Mouse (Mus musculus): ENCODE results near the gene Atf4.
A peak's percentile ranks its signal among the peaks of the same experiment; 100 is the strongest.

Atf4 gene

DNA sequence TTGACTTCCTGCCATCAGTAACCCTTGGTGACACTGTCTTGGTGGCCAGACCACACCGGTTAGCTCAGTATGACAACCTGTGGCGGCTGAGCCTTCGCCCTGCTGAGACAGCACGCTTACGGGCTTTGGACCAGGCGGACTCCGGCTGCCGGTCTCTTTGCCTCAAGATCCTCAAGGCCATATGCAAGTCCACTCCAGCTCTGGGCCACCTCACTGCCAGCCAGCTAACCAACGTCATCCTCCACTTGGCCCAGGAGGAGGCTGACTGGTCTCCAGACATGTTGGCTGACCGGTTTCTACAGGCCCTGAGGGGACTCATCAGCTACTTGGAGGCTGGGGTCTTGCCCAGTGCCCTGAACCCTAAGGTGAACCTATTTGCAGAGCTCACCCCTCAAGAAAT is 5.3 kb upstream of the Atf4 start:
- DNase-seq (ENCODE audit: low spot score), result no peak

DNA sequence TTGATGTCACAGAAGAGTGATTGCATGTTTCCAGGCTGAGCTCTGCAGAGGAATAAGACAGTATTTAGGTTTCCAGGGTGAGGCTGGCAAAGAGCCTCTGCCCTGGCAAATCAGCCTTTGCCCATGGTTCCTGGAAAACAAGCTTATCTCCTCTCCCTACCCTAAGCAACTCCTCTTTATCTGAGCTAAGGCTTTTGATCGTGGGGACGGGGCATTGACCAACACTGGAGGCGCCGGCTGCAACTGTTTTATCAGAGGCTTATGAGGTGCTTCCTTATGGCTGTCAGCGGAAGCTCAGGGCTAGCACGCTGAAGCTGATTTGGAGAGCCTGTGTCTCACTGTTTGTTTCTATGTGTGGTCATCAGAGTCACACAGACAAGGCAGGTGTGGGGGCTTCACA is 4.4 kb upstream of the Atf4 start:
- DNase-seq (ENCODE audit: low spot score), result no peak

DNA sequence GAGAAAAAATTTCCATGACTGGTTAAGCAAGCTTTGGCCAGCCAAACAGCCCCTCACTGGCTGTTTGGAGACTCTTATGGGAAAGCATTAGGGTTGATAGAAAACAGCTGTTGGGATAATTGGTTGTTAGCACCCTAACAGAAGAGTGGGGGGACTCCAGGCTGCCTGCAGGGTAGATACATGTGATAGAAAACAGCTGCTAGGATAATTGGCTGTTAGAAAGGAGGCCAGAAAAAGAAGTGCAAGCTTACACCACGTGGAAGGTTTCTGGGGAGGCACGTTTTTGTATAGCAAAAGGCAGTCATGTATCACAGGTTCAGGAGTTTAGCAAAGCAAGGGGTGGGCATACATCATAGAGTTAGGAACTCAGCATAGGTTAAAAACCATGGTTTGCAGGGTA is 1.5 kb upstream of the Atf4 start:
- DNase-seq (ENCODE audit: low spot score), result peak; percentile 63

DNA sequence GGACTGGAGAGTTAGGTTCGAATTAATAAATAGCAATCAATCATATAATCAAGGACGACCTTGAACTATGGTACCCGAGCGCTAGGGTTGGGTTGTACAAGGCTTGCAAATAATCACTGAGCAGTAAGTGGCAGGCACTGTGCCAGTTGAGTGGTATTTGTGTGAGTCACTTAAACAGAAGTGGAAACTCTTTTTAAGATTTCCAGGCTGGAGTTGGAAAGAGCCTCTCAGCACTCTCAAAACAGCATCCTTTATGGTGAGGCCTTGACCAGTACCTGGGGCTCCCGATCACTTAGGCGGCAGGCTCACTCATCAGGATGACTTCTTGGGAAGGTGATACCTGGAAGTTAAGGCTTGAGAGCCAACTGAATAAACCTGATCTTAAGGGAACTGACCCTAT is 777 bp upstream of the Atf4 start:
- no peak for DNase-seq (ENCODE audit: low spot score)

DNA sequence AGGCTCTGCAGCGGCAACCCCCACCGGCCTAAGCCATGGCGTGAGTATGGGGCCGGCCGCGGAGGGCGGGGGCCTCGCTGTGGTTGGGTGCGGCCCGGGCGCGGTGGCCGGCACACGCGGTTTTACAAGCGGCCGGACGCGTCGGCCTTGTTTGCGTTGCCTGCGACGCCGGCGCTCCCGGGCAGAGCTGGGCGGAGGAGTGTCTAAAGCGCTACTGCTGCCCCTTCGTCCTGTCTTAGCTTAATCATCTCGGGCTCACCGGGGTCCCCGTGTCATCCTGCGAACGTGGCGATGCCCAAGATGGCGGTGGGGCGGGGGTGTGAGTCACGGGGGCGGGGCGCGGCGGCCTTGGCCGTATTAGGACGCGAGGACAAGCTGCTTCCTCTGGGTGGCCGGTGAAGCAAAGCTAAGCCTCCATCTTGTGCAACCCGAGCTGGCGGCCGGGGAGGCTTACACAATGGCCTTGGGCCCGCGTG is 700 bp downstream of the Atf4 start:
- DNase-seq (ENCODE audit: low spot score), result peak; percentile 87

DNA sequence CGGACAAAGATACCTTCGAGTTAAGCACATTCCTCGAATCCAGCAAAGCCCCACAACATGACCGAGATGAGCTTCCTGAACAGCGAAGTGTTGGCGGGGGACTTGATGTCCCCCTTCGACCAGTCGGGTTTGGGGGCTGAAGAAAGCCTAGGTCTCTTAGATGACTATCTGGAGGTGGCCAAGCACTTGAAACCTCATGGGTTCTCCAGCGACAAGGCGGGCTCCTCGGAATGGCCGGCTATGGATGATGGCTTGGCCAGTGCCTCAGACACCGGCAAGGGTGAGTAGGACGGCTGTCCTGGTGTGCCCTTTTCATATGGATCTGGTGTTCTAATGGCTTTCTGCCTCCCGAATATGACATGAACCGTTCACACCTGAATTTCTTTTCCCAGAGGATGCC is 1.3 kb downstream of the Atf4 start:
- no peak for DNase-seq (ENCODE audit: low spot score)

DNA sequence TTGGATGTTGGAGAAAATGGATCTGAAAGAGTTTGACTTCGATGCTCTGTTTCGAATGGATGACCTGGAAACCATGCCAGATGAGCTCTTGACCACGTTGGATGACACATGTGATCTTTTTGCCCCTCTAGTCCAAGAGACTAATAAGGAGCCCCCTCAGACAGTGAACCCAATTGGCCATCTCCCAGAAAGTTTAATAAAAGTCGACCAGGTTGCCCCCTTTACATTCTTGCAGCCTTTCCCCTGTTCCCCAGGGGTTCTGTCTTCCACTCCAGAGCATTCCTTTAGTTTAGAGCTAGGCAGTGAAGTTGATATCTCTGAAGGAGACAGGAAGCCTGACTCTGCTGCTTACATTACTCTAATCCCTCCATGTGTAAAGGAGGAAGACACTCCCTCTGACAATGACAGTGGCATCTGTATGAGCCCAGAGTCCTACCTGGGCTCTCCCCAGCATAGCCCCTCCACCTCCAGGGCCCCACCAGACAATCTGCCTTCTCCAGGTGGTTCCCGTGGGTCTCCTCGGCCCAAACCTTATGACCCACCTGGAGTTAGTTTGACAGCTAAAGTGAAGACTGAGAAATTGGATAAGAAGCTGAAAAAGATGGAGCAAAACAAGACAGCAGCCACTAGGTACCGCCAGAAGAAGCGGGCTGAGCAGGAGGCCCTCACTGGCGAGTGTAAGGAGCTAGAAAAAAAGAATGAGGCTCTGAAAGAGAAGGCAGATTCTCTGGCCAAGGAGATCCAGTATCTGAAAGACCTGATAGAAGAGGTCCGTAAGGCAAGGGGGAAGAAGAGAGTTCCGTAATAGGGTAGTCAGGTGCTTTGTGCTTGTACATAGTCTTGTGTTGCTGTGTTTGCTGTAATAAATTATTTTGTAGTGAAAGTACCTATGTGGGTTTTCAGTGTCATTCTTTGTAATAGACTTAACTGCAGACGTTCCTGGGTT is 1.9 kb downstream of the Atf4 start:
- no peak for DNase-seq (ENCODE audit: low spot score)

DNA sequence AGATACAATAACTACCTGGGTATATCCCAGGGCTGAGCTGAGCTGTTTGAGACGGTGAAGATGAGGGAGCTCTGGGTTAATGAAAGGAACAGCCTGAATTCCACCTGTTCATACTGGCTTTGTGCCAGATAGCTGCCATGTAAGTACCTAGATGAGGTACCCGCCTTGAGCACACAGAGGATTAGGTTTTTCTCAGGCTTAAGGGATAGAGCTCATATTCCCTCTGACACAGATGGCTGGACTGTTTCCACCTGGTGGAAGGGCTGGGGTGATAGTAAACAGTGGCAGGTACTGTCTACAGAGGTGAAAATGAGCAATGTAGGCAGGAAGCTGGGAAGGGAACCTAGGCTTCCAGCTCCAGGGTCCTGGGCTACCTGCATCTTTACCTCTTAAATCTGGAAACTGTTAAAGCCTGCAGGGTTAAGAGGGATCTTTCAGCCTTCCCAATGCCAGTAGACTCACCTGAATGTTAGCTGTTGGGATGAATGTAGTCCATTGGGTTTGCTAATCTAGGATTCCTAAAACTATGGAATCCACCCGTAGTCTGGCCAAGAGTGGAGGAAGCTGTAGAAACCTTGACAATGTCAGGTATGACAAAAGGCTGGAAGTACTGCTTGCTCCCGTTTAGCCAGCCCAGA is 2.7 kb downstream of the Atf4 start:
- no peak for DNase-seq (ENCODE audit: low spot score)

DNA sequence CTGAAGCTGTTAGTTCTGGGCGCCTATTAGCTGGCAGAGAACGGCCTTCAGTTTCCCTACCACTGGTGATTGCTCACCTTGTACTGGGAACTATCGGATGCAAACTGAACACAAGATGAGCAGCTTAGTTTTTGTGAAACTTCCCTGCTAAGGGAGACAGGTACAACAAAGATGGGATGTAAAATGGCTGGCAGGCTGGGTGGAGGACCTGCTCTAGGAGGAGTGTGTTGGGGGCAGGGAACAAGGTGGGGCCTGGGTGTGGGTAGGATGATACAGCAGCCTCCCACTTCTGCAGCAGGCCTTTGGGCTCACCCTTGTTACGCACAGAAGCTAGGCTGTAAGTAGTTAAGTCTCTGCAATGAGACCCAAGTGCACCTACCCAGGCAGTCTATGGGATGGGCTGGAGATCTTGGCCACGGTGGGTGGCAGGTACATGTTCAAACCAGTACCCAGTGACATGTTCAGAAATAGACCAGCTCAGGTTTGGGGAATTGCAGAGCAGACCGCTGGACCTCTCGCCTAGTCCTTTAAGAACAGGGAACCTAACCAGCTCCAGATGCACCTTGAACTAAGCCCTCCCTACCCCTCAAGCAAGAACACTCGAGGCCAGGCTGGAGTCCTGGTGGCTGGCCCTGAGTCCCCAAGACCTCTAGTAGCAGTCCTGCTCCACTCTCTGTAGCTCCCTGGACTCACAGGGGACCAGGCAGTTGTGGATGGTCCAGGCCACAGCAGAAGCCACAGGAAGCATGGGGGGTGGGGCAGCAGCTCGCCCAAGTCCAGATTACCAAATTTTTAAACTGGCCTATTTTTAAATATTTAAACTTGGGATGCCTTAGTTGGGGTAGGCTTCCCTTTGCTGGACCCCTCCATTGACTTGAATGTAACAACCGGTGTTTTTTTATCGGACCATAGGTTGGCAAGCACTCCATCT is 3.5 kb downstream of the Atf4 start:
- DNase-seq (ENCODE audit: low spot score), result peak; percentile 19

DNA sequence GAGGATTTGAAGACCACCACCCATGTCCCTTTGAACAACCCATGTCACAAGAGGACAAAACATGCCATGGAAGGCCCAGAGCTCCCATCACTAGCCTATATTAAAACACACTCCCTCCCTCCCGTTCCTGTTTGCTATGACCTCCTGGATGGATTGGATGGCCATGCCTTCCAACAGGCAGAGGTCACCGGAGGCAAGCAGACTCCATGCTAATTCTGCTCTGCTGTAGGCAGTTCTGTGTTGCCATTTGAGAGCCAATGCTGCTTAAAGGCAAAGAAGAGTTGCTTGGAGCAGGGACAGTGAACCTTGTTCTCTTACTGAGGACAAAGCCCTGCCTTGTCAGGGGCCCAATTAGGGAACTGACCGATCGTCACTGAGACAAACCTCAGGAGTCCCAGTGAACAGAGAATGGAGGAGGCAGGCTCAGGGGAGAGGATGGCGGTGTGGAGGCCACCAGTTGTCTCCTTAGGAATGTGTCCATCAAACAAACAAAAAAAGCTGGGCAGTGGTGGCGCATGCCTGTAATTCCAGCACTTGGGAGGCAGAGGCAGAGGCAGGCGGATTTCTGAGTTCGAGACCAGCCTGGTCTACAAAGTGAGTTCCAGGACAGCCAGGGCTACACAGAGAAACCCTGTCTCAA is 4.5 kb downstream of the Atf4 start:
- DNase-seq (ENCODE audit: low spot score), result no peak

DNA sequence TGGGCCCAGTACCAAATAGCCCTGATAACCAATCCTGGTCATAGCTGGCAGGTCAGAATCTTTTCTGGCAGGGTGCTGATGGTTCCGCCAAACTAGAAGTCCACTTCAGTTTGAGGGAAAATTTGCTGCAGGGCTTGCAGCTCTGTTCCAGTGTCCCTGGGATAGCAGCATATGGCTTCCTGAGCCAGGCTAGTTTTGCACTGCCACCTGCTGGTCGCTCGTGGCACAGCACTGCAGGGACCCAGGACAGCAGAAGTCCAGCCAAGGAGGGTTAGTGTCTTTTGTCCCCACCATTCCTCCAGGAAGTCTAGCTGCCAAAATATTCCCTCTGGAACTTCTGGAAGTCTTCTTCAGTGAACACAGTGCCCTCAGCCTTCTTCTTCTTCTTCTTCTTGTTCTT is 5.7 kb downstream of the Atf4 start:
- DNase-seq (ENCODE audit: low spot score), result peak; percentile 88

DNA sequence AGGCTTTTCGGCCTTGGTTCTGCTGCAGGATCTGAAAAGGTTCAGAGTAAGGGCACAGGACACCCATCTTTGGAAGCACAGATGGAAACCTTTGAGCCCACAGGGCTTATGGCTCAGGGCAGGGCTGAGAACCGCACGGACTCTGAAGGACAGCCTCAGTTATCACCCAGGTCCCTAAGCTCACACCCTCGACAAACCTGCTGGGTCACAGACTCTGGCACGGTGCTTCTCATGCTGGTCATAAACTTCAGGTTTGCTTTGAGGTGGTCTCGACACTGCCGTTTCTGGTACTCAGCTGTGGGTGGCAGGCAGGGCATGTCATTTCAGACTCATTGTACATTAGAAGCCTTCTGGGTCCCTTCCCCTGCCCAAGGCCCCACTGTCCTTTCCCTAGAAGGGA is 6.1 kb downstream of the Atf4 start:
- no peak for DNase-seq (ENCODE audit: low spot score)

DNA sequence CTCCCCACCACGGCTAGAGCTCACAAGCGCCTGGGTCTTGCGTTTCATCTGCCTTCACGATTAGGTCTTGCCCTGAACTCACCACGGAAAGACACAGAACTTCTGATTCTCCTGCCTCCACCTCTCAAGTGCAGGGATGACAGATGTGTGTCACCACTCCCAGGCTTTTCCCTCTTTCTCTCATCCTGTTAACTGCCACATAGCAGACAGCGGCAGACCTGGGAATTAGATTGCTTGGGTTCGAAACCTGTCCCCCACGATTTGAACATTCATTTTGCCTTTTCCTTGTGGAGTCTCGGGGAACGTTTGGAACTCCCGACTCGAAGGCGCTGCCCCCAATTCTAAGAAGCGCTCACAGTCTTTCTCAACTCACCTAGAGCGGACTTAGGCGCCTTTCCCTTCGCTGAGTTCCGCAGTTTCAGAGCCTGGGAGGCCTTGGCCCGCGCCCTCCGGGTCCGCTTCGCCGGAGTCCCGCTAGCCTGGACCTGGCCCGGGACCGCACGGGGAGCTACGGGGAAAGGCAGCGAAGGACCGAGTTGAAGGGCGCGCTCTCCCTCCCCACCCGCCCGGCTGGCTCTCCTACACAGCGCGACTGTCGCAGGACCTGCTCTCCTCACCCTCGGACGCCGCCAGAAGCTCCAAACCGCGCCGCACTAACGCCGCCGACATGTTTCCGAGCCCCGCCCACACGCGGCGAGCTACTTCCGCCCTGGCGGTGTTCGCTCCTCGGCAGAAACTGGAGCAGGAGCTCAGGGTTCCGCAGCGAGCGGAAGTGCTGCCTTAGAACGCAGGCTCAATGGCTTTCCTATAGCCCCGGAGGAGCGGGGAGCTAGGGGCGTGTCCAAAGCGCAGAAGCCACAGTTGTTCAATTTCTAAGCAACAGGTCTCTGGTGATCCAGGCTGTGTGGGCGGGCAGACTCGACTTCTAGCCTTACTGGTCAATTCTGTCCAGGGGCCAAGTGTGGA is 8.9 kb downstream of the Atf4 start, which contains the start of gene Rps19bp1:
Rps19bp1 (minus strand) TSS at position 706 of the 966 bp plus-strand sequence.
- peak; percentile 95 for DNase-seq (ENCODE audit: low spot score)

DNA sequence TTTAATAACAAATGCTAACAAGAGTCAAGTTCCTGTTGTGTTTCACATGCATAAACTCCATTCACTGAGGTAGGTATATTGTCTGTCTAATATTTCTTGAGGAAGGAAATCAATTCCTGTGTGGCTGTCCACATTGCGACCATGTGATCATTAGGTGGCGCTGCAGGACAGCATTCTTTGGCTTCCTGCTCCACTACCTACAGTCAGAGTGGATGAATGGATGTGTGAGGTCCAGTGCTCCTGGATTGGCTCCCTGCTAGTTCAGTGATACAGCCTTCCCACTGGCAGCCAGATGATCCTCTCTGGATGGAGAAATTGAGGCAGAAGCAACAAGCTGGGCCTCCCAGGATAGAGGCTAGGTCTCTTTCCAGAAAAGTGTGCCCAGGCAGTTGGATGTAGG is 11.3 kb downstream of the Atf4 start:
- peak; percentile 91 for DNase-seq (ENCODE audit: low spot score)

DNA sequence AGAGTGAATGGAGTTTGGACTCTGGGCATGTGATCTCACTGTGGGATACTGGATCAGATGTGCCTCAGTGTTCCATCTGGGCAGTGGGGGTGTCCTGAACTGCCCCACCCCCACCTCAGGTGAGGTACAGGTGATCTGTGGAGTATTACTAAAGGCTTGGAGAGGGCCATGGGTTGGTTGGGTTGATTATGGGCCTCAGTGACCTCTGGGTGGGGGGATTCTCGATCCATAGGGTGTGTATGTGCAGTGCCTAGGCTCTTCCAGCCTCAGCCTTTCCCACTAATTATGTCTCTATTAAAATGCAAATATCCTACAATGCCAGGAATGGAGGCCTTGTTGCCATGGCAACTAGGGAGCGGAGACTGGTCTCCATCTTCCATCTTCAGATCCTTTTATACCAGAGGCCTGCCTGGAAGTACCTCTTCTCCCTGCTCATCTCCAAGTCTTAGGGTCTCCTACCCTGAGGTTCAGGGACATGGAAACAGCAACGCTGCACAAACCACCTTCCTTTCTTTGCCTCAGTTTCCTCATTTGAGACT is 16.9 kb downstream of the Atf4 start:
- no peak for DNase-seq (ENCODE audit: low spot score)

DNA sequence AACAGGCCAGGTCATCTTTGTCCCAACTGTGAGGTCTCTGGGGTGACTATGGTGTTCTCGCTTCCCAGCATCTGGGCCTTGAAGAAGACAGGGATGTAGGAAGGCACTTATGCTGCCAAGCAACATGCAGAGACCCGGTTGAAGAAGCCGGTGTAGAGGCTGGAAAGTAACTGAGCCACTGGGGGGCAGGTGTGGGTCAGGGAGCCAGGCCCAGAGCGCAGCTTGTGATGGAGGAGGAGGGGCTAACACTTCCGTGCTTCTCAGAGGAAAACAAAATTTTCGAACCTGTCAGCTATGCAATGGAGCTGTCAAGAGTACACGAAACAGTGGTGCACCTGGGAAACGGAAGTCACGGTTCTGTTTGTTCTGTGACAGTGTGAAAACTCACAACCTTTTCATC is 22.1 kb downstream of the Atf4 start:
- no peak for DNase-seq (ENCODE audit: low spot score)

DNA sequence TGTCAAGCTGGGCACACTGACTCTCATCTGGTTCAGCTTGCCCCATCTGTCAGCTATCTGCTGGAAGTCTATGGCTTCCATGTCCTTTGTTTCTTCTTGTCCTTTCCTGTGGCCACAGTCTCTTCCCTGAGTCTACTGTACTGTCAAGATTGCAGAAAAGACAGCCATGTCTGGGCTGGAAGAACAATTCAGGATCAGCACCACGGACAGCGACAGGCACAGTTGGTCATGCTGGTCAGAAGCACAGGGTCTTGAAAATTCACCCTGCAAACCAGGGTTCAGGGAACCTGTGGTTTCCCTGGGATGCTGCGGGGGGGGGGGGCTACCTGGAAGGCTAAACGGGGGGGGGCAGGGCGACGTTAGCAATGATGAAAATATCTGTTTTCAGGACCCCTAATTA is 22.6 kb downstream of the Atf4 start:
- DNase-seq (ENCODE audit: low spot score), result peak; percentile 87

DNA sequence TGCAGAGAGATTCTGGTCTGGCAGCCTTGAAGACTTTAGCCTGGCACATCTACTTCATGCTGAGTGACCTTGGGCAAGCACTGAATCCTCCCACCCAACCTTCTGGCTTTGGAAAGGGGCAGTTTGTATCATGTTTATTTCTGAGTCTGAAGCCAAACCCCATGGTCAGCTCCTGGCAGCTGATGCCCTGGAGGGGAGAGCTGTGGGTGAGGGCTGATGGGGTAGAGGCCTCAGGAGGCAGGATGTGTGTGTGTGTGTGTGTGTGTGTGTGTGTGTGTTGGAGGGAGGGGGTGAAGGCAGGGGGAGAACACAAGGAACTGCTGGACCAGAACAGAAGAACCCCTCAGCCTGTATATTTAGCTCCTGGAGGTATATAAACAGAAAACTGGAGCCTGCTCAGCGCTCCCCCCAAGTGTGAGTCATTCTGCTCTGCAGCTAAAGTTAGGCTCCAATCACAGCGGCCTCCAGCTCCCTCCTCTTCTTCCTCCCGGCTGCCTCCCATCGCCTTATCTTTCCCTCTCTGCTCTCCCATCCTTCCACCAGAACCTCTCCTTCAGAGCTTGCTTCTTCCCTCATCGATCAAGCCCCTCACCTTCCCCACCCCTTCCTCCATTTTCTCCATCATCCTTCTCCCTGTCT is 23.3 kb downstream of the Atf4 start:
- DNase-seq (ENCODE audit: low spot score), result no peak

DNA sequence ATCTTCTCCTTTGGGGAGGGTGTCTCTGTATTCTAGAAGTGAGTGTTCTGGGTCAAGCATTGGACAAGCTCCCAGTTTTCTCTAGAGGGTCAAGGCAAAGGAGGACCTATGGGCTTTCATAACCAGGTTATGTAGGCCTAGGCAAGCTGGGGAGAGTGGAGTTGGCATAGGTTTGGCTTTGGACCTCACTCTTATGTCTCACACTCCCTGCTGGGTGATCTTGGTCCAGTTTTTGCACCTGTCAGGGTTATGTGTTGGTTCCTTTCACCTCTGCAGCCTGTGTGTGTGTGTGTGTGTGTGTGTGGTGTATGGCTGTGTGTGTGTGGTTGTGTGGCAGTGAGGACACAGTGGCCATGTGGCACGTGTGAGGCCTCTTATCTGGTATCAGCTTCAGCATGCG is 24.1 kb downstream of the Atf4 start:
- no peak for DNase-seq (ENCODE audit: low spot score)

DNA sequence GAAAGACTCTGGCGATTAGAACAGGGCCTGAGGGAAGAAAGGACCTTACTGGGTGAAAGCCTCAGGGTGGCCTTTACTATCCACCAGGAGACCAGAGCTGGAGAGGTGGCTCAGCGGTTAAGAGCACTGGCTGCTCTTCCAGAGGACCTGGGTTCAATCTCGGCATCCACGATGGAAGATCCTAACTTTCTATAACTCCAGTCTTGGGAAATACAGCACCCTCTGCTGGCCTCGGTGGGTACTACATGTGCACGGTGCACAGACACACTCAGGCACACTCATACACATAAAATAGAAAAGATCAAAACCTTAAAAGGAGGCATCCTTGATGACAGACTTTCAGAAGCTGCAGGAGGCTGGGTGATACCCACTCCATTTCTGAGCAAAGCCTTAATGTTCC is 25.7 kb downstream of the Atf4 start:
- peak; percentile 76 for DNase-seq (ENCODE audit: low spot score)
